Mouse (Mus musculus): ENCODE results near the gene Igdcc4.

DNA sequence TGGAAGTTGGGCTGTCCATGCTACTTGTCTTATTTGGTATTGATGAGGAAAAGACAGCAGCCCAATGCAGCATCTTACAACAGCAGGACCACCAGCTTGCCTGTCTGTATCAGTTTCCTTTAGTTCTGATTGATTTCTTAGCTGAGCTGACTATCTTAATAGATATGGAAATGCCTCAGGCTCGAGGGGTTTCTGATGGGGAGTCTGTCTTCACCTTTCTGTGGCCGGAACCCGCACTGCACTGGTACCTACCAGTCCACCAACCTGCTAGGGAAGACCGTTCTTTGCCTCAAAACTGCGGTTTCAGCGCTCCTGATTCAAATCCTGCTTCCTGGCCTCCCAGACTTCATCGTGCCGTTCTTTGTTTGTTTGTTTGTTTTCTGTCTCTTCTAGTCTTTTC, 60.6 kb downstream of the Igdcc4 start:
- no peak for TF ChIP-seq CTCF (IDR thresholded peaks at IDR 0.05; ENCODE audit: control insufficient read depth, insufficient read depth, insufficient replicate concordance, low read depth, low read length)
- TF ChIP-seq POLR2A (IDR thresholded peaks at IDR 0.05; ENCODE audit: control insufficient read depth, low read depth, low read length), result no peak
